Mouse (Mus musculus): ENCODE data around the gene Lrrn4. TPM values are rescaled to one million over a fixed set of nuclear protein-coding genes. Genes with fewer than 3 reads are reported as not detected.

Lrrn4 gene
- total and polyA plus RNA-seq, 2 experiments = 0.37 to 0.61 TPM

DNA sequence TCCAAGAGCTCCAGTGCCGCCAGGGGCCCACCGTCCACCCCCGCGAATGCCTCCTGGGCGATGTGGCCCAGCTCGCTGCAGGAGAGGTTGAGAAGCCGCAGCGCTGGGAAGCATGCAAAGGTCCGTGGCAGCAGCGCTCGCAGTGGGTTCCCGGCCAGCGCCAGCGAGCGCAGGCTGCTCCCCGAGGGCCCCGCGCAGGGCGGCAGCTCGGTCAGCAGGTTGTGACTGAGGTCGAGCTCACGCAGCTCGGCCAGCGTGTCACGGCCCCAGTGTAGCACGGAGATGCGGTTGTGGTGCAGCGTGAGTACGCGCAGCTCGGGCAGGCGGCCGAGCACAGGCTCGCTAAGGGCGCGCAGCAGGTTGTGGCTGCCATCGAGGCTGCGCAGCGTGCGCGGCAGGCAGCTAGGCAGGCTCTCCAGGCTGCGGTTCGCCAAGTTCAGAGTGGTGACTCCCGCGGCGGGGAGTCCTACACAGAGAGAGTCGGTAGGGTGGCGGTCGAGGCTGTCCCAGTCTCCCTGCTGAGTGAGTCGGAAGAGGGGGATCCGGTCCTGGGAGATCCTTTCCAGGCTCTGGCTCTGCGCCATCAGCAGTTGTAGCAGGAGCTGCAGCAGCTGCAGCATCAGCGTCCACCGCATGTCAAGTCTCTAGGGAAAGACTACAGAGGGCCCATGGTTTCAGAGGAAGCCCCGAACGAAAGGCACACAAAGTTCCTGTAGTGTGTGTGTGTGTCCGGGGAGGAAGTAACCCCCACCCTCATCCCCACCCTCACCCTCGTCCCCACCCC is 1.2 kb downstream of the Lrrn4 start:
- no peak overlapping the region for H3K27ac ChIP-seq (replicated peaks; ENCODE audit: insufficient read depth, low read depth, low read length)
- H3K79me2 ChIP-seq (ENCODE audit: control insufficient read depth, insufficient read depth, low read length) = no peaks in the 10 kb centered on the region
- peak overlapping the region; percentile 53; the same call in 1 of the 2 replicates for H3K4me3 ChIP-seq (ENCODE audit: insufficient read depth, low read depth, low read length)
- peaks cover 3% of the 10 kb centered on the region; the same call in 1 of the 2 replicates for H3K27me3 ChIP-seq (ENCODE audit: control insufficient read depth, insufficient read depth, low read length)
- H3K9ac ChIP-seq (ENCODE audit: low read depth, low read length) = peak overlapping the region; percentile 44
- peak; percentile 24 for DNase-seq (ENCODE audit: extremely low read depth, low read depth, low spot score)
- 1% methylated on average over 58 of the region's 58 CpGs for WGBS
- no peaks in the 10 kb centered on the region for H3K36me3 ChIP-seq (ENCODE audit: control insufficient read depth, insufficient read depth, low read length)
- H3K4me1 ChIP-seq (ENCODE audit: control insufficient read depth, insufficient read depth, low read length) = peaks cover 12% of the 10 kb centered on the region
- TF ChIP-seq POLR2A (IDR thresholded peaks at IDR 0.05; ENCODE audit: extremely low read depth, insufficient read depth, low read length) = no peak
- no peak for TF ChIP-seq CTCF (IDR thresholded peaks at IDR 0.05; ENCODE audit: low read depth, low read length)

DNA sequence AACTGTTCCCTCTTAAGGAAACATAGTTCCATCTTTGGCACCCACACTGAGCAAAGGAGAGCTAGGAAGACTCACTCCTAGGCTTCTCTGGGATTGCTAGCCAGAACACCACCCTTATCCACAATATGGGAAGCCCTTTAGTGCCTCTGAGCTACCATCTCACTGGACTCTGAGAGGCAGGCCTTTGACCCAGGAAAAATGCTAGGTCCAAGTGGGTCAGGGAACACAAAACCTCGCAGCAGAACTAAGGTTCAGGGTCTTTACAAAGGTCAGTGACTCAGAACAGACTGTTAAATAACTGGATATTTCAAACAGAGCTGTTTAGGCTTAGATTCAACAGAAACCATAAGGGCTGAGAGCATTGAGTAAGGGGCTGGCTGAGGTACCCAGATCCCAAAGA is 3.7 kb downstream of the Lrrn4 start:
- Histone ChIP-seq H3K4me3 (ENCODE audit: insufficient read depth, low read depth, low read length) (no peak overlapping the region), H3K27me3 (ENCODE audit: control insufficient read depth, insufficient read depth, low read length) (peaks cover 3% of the 10 kb centered on the region; the same call in 1 of the 2 replicates), H3K36me3 (ENCODE audit: control insufficient read depth, insufficient read depth, low read length) (no peaks in the 10 kb centered on the region), H3K4me1 (ENCODE audit: control insufficient read depth, insufficient read depth, low read length) (peaks cover 12% of the 10 kb centered on the region), H3K79me2 (ENCODE audit: control insufficient read depth, insufficient read depth, low read length) (no peaks in the 10 kb centered on the region), H3K27ac (replicated peaks; ENCODE audit: insufficient read depth, low read depth, low read length) (no peak overlapping the region), H3K9ac (ENCODE audit: low read depth, low read length) (no peak overlapping the region)
- no peak for TF ChIP-seq CTCF (IDR thresholded peaks at IDR 0.05; ENCODE audit: low read depth, low read length)
- TF ChIP-seq POLR2A (IDR thresholded peaks at IDR 0.05; ENCODE audit: extremely low read depth, insufficient read depth, low read length) = no peak
- DNase-seq (ENCODE audit: extremely low read depth, low read depth, low spot score) = peak; percentile 86
- whole genome bisulfite sequencing = 25% methylated on average over 1 of the region's 1 CpGs

DNA sequence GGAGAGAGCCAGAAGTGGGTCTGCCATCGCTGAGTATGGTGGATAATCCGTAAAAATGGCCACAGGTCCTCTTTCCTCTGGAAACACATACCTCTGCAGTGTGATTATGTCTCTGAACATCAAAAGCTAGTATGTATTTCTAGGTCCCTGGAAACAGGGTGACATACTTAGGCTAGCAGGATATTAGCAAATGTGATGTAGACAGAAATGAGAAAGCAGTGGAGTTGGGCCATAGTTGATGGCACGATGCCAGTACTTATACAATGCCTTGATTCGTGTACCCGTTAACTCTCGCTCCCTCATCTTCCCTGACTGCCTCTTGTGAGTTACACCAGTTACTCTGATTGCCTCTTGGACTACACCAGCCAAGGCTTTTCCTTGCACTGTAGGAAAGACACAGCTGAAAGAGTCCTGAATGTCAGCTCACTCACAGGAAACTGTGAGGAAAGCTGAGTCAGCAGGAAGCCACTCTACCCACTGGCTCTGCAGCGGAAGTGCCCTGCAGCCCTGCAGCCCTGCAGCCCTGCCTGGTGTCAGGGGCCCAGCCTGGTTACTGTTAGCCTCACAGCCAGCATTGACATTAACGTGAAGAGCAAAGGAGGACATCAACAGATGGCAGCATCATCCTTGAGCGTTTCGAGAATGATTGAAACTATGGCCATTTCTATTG is 6.9 kb downstream of the Lrrn4 start:
- TF ChIP-seq POLR2A (IDR thresholded peaks at IDR 0.05; ENCODE audit: extremely low read depth, insufficient read depth, low read length) = no peak
- no peak for TF ChIP-seq CTCF (IDR thresholded peaks at IDR 0.05; ENCODE audit: low read depth, low read length)
- no peak for DNase-seq (ENCODE audit: extremely low read depth, low read depth, low spot score)
- Histone ChIP-seq H3K79me2 (ENCODE audit: control insufficient read depth, insufficient read depth, low read length) (no peaks in the 10 kb centered on the region), H3K27me3 (ENCODE audit: control insufficient read depth, insufficient read depth, low read length) (peaks cover 2% of the 10 kb centered on the region; the same call in 1 of the 2 replicates), H3K4me3 (ENCODE audit: insufficient read depth, low read depth, low read length) (no peak overlapping the region), H3K36me3 (ENCODE audit: control insufficient read depth, insufficient read depth, low read length) (no peaks in the 10 kb centered on the region), H3K9ac (ENCODE audit: low read depth, low read length) (no peak overlapping the region), H3K27ac (replicated peaks; ENCODE audit: insufficient read depth, low read depth, low read length) (no peak overlapping the region), H3K4me1 (ENCODE audit: control insufficient read depth, insufficient read depth, low read length) (peaks cover 12% of the 10 kb centered on the region)
- WGBS = 76% methylated on average over 10 of the region's 10 CpGs

DNA sequence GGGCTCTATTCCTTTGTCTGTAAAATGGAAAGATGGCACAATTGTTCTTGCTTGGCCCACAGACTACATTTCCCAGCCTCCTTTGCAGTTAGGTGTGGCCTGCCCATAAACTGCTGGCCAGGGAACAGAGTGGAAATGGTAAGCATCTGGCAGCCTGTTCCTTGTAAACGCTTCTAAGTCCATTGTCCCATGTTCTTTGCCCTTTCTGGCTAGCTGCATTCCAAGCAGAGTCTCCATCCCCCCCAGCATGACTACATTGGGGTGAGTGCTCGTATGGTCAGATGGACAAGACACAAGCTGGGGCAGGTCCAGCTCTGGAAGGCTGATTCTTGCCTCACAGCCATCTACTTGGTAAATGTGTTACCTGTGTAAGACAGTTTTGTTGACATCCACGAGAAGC is 9.0 kb downstream of the Lrrn4 start:
- Histone ChIP-seq H3K27ac (replicated peaks; ENCODE audit: insufficient read depth, low read depth, low read length) (no peak overlapping the region; the same call in 1 of the 2 replicates), H3K36me3 (ENCODE audit: control insufficient read depth, insufficient read depth, low read length) (peaks cover 2% of the 10 kb centered on the region; the same call in 1 of the 2 replicates), H3K9ac (ENCODE audit: low read depth, low read length) (no peak overlapping the region), H3K79me2 (ENCODE audit: control insufficient read depth, insufficient read depth, low read length) (no peaks in the 10 kb centered on the region), H3K4me1 (ENCODE audit: control insufficient read depth, insufficient read depth, low read length) (peaks cover 2% of the 10 kb centered on the region; the same call in 1 of the 2 replicates), H3K4me3 (ENCODE audit: insufficient read depth, low read depth, low read length) (no peak overlapping the region), H3K27me3 (ENCODE audit: control insufficient read depth, insufficient read depth, low read length) (no peaks in the 10 kb centered on the region)
- 26% methylated on average over 3 of the region's 3 CpGs for WGBS
- no peak for TF ChIP-seq POLR2A (IDR thresholded peaks at IDR 0.05; ENCODE audit: extremely low read depth, insufficient read depth, low read length)
- TF ChIP-seq CTCF (IDR thresholded peaks at IDR 0.05; ENCODE audit: low read depth, low read length) = no peak
- peak; percentile 100 for DNase-seq (ENCODE audit: extremely low read depth, low read depth, low spot score)

DNA sequence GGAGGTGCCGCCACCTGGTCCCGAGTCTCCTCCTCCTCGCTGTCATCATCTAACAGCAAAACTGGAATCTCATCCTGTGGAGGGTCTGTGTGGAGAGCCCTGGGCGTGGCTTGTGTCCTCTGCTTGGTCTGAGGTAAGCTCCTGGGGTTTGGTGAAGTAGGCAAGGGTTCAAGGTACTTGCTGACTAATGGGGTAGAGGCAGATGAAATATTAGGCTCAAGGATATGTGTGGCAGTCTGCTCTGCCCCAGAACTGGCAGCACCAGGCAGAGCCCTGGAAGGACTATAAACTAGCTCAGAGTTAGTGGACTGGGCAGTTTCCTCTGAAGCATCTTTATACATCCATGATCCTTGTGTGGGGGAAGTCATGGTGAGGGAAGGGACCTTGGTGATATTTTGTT is 10.4 kb downstream of the Lrrn4 start:
- H3K4me1 ChIP-seq (ENCODE audit: control insufficient read depth, insufficient read depth, low read length) = peaks cover 2% of the 10 kb centered on the region; the same call in 1 of the 2 replicates
- H3K9ac ChIP-seq (ENCODE audit: low read depth, low read length) = no peak overlapping the region
- 88% methylated on average over 4 of the region's 4 CpGs for WGBS
- peak; percentile 28 for DNase-seq (ENCODE audit: extremely low read depth, low read depth, low spot score)
- TF ChIP-seq CTCF (IDR thresholded peaks at IDR 0.05; ENCODE audit: low read depth, low read length) = no peak
- peaks cover 11% of the 10 kb centered on the region; the same call in 1 of the 2 replicates for H3K36me3 ChIP-seq (ENCODE audit: control insufficient read depth, insufficient read depth, low read length)
- no peaks in the 10 kb centered on the region for H3K79me2 ChIP-seq (ENCODE audit: control insufficient read depth, insufficient read depth, low read length)
- H3K4me3 ChIP-seq (ENCODE audit: insufficient read depth, low read depth, low read length) = no peak overlapping the region
- H3K27me3 ChIP-seq (ENCODE audit: control insufficient read depth, insufficient read depth, low read length) = no peaks in the 10 kb centered on the region
- no peak overlapping the region for H3K27ac ChIP-seq (replicated peaks; ENCODE audit: insufficient read depth, low read depth, low read length)
